Mouse (Mus musculus): Measurements from ENCODE around the gene Nfkb2.

Gene Nfkb2

DNA sequence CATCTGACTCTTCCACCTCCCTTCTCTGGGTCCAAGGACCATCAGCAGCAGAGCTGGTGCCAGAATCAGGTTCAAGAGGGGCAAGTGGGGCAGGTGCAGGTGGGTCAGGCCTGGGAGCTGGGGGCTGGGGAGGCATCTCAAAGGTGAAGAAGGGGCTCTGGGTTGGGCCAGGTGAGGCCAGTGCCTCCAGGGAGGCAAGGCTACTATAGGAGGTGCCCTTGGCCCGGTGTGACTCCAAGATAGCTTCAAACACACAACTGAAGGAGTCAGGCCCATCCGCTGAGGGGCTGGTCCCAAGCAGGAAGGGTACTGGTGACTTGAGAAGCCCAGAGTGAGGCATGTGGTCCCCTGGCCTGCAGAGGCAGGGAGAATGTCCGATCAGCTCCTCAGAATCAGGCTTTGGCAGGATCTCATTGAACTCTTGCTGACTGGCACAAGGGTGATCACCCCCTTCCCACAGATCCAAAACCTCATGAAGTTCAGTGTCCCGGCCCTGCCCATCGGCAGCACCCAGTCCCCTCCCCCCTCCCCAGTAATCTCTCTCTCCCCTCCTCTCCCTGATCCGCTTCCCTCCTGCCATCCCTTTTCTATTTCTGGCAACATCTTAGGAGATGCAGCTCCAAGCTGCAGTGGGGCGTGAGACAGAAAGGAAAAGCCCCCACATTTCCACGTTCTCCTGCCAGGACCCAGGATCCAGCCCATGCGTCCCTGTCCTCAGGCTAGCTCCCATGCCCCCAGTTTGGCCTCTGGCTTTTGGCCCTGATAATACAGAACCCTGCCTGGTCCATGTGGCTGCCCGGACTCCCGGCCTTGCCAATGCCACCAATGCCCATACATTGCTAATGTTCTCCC lies 18.2 kb downstream of the Nfkb2 start:
- in situ Hi-C loops (cut with MboI, MseI) = no loop called here

- in situ Hi-C loops (cut with MboI, MseI) = no loop called here
These were observed 19.0 kb downstream of the Nfkb2 start for GRCm38 (mm10) chr19:46322996-46323572.

- in situ Hi-C loops (cut with MboI, MseI) = no loop called here
These were observed 19.6 kb downstream of the Nfkb2 start for GRCm38 (mm10) chr19:46323716-46324115.

- in situ Hi-C loops (cut with MboI, MseI) = no loop called here
These were observed 20.2 kb downstream of the Nfkb2 start for GRCm38 (mm10) chr19:46324366-46324765.

DNA sequence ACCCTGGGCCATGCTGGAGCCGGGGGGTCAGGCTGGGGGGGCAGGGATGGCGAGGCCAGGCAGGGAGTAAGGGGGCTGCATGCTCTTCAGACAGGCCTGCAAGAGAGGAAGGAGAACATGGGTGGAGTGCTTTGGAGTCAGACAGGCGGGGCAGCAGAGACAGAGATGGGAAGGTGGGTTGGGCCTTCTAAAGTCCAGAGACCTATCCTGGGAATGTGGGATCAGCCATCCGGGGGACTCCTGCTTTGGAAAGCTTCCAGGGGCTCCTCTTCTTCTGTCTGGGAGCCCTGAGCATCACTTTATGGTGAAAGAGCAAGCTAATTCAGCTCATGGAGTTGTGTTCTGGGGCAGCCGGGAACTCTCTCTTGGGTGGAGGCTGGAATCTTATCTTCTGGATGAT lies 20.8 kb downstream of the Nfkb2 start:
- in situ Hi-C loops (cut with MboI, MseI) = no loop called here

DNA sequence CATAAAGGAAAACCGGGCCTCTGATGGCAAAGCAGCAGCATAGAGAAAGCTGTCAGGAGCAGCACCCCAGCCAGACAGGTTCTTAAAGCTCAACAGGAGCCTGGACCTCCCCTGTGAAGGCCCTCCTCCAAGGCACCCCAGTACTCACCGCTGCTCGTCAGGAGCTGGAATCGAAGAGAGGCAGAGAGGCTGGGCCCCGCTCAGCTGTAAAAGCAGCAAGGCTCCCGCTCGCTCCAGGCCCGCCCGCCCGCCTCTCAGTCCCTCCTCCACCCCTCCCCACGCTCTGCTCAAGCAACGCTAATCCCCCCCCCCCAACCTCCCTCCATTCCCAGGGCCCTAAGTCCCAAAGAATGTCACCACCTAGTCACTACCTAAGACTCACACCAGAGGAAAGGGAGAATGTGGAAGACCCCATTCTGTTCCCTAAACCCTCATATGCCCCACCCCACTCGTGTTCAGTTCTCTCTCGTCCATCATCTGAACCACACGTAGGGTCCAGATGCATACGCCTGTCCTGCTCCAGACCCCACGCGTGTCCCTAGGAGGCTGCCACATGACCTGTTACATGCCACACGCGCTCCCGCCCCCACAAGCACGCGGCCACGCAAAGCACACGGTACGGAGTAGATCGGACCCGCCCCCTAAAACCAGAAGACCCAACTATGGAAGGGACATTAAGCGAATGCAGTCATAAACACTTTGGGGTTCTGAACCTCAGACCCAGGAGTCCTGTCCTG lies 22.1 kb downstream of the Nfkb2 start:
- in situ Hi-C loops (cut with MboI, MseI) = no loop called here

DNA sequence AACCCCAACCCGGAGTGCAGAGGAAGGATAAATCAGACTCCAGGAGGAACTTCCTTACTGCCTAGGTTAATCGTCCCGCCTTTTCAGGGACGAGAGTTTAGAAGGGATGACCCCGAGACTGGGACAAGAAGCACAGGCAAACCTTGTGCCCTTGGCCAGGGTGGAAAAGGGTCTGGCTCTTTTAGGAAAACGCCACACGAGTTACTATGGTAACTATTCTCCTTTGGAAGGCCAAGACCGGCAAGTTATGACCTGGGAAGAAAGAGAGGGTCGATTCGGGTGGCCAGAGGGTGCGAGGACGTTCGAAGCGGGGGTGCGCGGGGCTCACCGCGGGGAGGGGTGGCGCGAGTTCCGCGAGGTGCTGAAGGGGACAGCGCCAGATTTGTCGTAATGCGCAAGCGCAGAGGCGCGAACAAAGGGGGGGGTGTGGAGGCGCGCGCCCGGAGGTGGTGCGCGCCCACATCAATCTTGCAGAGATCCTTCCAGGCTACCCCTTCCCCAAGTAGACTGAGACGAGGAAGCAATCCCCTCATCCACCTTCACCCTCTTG lies 22.7 kb downstream of the Nfkb2 start, which contains the start of gene Psd:
Gene Psd, minus strand, starts transcription at position 401 of the 550 bp plus-strand sequence.
- in situ Hi-C loops (cut with MboI, MseI) = no loop called here

GRCm38 (mm10) chr19:46327531-46328064 lies 23.5 kb downstream of the Nfkb2 start:
- in situ Hi-C loops (cut with MboI, MseI) = no loop called here

GRCm38 (mm10) chr19:46328081-46329030 lies 24.2 kb downstream of the Nfkb2 start, which contains the start of gene Fbxl15:
Fbxl15 (plus strand) TSS chr19:46328184.
- in situ Hi-C loops (cut with MboI, MseI) = no loop called here

- in situ Hi-C loops (cut with MboI, MseI) = no loop called here
These were observed 25.0 kb downstream of the Nfkb2 start for GRCm38 (mm10) chr19:46329031-46329641.

DNA sequence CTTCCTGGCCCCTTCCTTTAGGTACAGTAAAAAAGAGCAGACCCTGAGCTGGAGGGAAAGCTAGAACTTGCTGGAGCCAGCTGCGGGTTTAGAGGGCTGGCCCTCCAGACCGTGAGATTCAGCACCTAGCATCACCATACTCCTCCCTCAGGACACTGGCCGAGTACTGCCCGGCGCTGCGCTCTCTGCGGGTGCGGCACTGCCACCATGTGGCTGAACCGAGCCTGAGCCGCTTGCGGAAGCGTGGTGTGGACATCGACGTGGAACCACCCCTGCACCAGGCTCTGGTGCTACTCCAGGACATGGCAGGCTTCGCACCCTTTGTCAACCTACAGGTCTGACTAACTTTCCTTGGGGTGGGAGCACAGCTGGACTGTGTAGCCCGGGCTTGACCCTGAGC lies 25.8 kb downstream of the Nfkb2 start:
- in situ Hi-C loops (cut with MboI, MseI) = no loop called here

GRCm38 (mm10) chr19:46330696-46331095 lies 26.6 kb downstream of the Nfkb2 start:
- in situ Hi-C loops (cut with MboI, MseI) = no loop called here

DNA sequence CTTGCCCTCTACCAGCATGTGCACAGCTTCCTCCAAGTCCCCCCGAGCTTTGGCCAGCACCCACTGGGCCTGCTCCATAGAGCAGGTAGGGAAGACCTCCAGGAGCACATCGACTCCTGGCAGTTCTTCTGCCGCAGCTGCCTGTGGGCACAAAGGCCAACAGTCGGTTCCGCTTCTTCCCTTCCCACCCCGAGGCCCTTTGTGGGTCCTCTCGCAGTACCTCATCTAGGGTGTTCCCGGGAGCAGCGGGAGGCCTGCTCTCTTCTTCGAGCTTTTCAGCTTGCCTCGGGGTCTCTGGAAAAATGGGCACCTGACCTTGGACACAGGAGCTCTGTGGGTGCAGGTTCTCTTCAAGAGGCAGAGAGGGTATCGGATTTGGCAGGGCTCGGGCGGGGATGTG lies 27.2 kb downstream of the Nfkb2 start:
- in situ Hi-C loops (cut with MboI, MseI) = no loop called here

DNA sequence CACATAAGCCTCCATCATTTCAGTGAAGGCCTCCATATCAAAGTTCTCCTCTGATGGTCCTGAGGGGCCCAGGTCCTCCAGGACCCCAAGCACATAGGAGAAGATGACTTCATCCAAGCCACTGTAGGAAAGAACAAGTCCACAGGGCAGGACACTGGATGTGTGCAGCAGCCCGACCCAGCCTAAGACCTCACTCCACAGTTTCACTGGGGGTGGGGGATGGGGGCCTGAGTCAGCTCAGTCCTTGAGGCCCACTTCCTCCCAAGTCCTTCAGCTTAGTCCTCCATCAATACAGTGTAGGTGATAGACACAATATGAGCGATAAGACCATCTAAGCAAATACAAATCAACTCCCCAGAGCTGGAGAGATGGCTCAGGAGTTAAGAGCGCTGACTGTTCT lies 27.8 kb downstream of the Nfkb2 start:
- in situ Hi-C loops (cut with MboI, MseI) = no loop called here

- in situ Hi-C loops (cut with MboI, MseI) = no loop called here
These were observed 28.7 kb downstream of the Nfkb2 start for GRCm38 (mm10) chr19:46332721-46333339.

DNA sequence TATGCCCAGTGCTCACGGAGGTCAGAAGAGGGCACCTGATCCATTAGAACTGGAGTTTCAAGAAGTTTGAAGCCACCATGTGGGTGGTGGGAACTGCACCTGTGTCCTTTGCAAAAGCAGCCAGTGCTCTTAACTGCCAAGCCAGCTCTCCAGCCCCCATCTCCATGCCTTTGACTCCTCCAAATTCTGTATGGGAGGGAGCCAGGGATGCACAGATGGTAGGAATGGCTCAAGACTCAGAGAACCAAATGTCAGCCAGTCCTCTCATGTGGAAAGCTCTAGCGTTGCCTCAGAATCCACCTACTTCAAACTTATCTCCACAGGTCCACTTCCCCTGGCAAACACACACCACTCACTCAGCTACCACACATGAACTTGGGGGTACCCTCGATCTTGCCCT lies 29.8 kb downstream of the Nfkb2 start:
- in situ Hi-C loops (cut with MboI, MseI) = no loop called here

DNA sequence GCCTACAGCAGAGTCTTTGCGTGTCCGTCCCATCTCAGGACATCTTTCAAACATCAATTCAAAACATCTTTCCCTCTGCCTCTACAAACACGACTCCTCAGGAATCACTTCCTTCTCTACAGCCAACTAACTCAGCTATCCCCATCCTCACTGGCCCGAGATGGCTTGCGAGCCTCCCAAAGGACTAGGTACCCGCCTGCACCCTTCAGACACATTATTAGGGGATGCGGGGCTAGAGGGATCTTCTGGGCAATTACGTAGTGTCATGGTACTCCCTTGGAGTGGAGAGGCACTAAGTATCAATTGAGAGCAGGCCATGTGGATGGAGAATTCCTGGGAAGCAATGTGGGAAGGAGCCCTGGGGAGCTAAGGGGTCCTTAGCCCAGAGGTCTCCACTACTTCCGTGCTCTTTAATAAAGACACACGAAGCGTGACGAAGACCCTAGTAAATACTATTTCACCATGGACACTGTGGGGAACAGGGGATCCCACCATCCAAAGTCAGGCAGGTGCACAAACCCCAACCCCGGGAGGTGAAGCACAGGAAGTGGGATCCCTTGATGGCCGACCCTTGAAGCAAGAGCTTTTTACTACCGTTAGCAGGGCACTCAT lies 33.7 kb downstream of the Nfkb2 start:
- in situ Hi-C loops (cut with MboI, MseI) = loop anchor here (5.0 kb wide), 1 partner anchor 49 kb away; no protein-coding TSS in a partner anchor

DNA sequence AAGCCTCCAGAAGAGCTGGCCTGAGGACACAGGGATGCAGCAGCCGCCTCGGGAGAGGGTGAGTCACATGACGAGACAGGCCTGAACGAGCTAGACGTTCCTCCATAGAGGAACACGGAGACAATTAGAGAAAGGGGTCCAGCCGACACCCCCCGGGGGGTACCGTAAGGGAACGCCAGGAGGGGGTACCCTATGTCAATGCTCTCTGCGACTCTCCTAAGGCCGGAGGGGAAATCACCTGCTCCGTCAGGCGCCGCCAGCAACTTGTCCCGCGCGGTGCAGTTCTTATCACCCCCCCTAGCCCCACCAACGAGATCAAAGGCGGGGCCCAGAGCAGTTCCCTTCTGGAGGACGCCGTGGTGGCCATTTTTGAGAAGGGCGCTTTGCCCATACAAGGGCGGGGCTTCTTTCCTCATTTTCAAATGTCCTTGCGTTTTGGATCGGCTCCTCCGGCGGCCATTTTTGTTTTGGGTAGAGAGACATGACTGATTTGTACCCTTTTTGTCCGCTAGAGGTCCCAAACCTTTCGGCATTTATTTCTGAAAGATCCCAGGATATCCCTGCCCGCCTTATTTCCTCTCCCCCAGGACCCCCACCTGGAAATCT lies 34.3 kb downstream of the Nfkb2 start, which contains the start of gene Cuedc2:
Gene Cuedc2, minus strand, starts transcription at position 372 of the 606 bp plus-strand sequence.
- in situ Hi-C loops (cut with MboI, MseI) = loop anchor here (5.0 kb wide), 1 partner anchor 49 kb away; no protein-coding TSS in a partner anchor

- in situ Hi-C loops (cut with MboI, MseI) = loop anchor here (5.0 kb wide), 1 partner anchor 48 kb away; no protein-coding TSS in a partner anchor
These were observed 34.8 kb downstream of the Nfkb2 start for GRCm38 (mm10) chr19:46338942-46339286.
